Mouse (Mus musculus) activated CD4-positive, CD25-positive, alpha-beta regulatory T cell, adult 4 months (primary cell): ENCODE measurements at regions not wholly inside any gene's neighbourhood (a gene's known extent, or its start where the extent isn't known, plus 50 kb on each side); places are given as distances from the start of the nearest gene placed in this dataset.

ENCODE experiments used
- ATAC-seq: one replicate; pipeline ENCODE4 v1.8.0; 2017

DNA sequence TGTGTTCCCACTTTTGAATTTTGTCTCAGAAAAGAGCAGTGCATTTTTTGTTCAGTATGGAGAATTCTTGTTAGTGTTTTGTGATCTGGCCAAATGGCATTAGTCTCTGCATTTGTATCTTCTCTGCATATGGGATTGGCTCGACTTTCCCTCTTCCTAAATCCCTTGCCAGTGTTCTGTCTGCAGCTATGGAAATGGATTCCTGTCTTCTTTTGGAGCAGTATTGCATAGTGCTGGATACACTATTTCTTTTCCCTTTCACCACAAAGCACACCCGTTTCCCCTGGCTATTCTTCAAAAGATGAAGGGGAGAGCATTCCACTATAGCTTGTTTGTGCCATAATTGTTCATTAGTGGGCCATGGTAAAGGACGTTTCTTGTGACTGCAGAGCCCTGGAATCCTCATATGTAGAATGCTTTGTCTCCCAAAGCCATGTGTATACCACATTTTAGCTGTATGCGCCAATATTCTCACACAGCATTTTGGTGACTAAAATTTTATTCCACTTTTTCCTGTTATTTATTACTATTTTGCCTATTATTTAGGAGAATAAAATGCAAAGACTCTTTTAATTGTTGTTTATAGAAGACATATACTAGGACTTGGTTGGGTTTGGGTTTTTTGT lies 197.8 kb downstream of the Hs3st1 start:
- ATAC-seq, result no peak

DNA sequence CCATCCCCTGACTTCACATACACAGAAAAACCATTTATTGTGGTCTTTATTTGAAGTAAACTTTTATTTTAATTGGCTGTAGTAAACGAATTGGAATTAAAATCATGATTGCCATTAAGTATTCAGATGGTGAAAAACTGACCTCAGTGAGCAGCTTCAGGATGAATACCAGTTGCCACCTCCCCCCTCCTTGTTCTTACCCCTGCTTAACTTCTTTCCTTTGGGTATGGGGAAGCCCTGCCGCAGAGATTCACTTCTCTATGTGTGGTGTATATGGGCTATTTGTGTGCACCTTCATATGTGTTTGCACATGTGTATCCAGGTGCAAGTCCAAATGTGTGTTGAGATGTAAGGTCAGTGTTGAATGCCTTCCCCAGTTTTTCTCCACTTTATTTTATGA lies 218.2 kb downstream of the Hs3st1 start:
- no peak for ATAC-seq

DNA sequence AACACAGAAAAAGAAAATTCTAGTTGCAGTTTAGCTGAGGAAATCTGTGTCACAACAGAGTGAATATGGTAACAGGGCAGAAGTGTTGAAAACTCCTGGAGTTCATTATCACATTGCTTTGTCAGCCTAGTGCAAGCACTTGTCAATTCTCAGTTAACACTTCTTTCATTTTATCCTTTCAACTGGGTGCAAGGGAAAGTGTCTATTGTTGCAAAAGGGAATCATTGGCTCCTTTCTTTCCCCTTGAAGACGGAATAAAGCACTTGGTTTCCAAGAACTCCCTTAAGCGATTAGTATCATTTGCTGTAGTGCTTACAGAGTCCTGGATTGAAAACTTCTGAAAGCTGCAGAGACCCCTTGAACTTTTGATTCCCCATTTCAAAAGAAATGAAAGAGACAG lies 218.9 kb downstream of the Hs3st1 start:
- no peak for ATAC-seq

DNA sequence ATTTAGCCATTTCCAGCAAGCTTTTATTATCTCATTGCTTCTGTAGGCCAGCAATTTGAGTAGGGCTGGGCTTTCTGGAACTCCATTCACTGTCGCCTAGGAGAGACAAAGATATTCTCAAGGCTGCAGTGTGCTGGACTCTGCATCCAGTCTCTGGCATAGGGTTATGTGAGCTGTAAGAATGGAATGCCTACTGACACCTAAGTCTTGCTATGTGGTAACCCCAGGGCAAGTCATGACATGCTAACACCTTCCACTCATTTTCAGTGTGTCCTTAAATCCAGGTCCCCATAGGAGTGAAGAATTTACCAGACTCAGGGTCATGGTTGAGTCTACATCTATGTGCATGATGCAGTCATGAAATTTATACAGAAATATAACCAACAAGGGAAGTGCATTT lies 245.0 kb downstream of the Hs3st1 start:
- no peak for ATAC-seq

DNA sequence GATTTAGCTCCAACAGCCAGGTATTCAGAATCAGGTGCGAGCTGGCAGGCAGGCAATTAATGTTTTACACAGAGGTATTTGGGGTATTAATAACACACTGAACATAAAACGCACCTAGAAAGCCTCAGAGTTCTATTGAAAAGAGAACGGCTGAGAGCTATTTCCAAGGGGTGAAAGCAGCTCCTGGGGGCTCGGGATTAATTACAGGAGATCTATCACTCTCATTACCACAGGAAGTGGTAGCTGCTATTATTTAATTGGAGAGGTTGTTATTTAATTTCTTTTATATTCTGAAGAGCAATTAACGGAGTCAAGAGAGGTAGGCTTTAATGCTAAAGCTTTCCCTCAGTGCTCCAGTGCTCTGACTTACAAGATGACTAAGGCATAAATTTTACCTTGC lies 272.5 kb downstream of the Hs3st1 start:
- no peak for ATAC-seq

DNA sequence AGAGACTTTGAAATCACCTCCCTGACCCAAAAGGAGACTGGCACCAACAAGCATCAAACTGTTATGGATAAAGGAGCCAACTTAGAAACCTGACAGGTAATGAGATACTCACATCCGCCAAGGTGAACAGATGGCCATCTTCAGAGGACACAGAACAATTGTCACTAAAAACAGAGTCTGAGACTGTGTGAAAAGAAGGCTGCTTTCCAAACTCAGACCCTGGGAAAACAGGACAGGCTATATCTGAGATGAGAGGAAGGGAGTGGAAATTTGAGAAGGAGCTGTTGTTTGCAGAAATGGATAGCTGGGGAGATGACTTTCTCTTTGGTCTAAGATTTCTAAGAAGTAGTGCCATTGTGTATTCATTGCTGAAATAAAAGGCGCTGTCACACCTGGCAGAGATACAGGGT lies 297.2 kb downstream of the Hs3st1 start:
- no peak for ATAC-seq

DNA sequence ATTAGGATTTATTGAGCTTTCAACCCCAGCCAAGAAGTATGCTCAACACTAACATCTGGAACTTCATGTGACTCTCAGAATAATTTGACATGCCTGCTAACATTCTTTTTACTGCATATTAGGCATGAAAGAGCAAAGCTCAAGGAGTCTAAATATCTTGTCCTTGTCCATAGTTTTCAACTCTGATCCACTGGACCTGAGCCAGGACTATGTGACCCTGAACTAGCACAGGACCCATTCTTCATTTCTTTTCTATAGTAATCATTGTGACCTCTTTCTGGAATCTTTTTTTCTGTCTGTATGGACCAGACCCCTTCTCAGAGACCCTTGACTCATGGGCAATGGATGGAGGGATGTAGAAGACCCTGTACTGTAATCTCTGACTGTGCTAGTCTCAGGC lies 301.6 kb downstream of the Hs3st1 start:
- ATAC-seq, result no peak

DNA sequence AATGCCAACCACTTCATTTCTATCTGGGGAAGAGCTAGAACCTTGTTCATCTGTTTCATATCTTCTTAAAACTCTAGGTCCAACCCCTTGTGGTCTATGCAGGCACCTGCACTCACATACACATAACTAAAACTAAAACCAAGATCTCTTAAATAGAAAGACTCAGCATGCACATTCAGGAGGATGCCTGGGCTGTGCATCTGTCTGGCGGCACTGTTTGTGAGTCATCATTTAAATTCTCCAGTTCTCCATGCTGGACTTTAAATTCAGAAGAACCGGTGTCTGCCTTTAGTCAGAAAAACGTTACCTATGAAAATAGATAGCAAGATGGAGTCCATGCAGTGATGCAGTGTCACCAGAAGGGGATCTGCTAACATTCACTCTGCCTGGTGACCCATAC lies 314.5 kb downstream of the Hs3st1 start:
- no peak for ATAC-seq

DNA sequence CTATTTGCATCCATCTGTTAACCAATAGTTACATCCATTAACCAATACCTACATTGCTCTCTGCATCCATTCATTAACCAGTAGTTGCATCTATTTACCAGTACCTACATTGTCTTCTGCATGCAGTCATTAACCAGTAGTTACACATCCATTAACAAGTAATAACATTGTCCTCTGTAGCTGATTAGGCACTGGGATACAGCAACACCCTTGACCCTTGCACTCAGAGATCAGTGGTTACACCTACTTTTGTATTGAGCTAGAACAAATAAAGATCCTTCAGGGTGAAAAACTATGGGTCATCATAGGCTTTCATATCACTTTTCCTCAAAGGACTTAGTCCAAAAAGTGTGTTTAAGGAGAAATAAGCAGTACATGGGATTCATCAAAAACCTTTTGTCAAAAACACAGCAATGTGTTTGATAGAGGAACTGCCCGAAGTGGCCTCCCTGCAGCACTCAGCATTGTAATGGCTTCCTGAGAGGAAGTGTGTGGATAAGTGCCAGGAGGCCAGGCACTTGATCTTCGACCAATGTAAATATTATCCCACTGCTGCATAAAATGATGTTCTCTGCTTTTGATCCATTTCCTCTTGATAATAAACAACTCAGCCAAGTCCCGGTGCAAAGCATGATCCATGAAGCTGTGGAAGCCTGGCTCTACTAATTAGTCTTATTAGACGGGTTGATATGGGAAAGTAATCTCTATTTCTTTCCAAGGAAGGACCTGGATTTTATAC lies 317.6 kb downstream of the Hs3st1 start:
- no peak for ATAC-seq

DNA sequence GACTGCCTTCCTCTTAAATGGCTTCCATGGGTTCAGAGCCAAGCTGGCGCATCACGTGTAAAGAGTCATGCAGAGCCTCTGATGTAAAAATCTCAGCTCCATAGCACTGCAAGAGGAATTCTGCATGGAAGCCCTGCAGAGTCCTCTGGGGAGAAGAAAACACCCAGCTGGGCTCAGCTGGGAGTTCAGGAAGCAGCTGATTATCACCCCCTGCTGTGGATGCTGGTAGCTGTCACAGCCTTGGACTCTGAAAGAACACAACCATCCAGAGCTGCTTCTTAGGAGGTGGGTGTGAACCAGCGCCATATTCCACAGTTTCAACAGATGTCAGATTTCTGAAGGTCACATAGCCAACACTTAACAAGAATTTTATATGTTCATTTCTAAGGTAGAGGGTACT lies 329.2 kb downstream of the Hs3st1 start:
- no peak for ATAC-seq

DNA sequence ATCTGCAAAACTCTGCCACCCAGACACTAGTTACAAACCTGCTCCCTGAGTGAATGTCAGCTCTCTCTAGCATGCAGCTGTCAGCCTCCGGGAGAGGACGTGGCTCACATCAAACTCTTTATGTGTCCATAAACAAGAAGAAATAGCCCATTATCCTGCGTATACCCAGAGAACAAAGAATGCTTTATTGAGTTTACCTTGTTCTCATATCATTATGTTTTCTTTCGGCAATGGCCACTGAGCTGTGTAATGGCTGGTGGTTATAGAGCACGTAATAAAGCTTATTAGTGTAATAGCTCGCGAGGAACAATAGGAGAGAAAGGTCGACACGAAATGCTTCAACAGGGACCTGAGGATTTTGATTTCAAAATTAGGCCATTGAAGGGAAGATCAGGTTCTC lies 331.6 kb downstream of the Hs3st1 start:
- no peak for ATAC-seq

DNA sequence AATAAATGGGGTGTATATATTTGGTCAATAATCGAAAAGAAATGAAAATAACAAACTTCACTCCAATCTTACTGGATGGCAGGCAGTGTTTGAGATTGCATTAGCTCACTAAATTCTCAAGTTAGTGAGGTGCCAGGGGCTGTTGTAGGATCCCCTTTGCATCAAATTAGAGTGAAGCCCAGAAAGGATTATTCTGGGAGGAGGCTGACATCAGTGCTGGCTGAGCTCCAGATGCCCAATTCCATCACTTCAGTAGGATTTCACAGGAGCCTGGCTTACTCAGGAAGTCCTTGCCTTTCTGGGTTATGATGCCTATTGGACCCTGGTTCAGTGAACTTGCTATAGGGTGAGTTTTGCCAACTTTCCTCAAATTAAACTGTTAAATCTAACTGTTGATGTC lies 336.5 kb downstream of the Hs3st1 start:
- ATAC-seq, result no peak

DNA sequence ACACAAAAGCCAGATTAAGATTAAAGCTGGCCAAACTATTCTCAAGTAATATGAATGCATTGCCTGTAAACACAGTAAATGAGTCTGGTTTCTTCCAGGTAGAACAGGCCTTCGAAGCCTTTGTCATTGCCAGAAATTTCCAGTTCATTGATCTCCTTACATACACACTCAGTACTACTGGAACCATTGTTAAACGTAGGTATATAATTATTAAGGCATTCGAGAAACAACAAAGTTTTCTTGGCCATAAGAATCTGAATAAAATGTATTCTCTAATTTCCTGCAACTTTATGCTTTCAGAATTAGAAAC lies 337.5 kb downstream of the Hs3st1 start:
- ATAC-seq, result no peak

DNA sequence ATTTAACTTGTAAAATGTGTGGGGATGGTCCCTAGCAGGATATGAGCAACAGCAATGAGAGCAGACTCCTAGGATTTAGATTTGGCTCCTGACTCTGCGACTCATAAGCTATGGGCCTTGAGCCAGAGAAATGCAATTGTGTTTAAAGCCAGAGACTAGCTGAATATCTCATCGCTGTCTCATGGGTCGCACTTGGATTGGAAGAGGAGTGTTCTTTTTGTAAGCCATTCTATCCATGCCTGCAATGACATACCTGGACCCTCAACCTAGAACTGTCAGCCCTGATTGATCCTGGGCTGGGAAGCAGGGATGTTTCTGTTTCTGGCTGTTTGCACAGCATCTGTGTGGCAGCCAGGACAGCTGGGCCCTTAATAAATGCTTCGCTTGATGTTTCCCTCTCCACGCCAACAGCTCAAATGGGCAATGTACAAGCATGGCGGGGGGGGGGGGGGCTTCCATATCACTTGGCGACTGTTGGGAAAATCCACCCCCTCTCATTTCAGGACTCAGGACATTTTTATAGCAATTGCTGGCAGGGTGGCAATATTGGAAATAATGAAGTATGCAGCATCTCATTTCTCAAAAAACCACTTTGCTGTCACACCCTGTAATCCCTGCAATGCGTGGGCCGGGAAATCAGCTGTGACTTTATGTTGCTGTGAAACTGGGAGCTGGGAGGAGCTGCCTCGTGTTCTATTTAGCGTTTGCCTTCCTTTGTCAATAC lies 338.0 kb downstream of the Hs3st1 start:
- ATAC-seq, result no peak

DNA sequence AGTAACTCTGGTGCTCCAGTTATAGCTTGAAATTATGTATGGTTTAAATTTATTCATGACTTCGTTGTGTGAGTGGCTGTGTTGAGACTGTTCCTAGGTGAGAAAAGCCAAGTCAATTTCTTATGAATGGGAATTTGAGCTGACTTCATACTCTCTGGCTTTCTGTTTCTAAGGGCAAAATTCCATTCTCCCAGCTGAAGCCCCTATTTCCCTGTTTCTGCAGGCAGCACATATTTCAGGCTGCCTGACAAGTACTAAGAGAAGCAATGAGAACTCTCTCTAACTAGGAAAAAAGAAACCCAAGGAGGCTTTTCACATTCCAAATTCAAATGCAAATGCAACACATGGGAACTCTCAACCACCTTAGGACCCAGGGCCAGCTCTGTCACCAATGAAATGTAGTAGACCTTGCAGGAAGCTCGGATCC lies 338.7 kb downstream of the Hs3st1 start:
- no peak for ATAC-seq

DNA sequence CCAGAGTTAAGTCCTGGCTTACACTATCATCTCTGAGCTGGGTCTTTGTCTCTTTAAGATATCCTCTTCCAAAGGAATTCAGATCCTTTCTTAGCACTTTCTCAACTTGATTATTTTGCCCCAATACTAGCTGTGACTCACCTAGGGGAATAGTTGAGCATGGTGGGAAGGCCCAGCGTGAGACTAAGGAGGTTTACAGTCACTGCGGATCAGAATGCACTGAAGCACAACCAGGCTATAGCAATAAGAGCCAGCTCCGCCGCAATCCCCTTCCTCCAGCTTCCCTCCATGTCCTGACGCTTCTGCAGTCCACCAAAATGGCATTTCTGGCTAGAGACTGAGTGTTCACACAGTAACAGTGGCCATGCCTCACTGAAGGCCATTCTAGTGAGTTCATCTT lies 342.5 kb downstream of the Hs3st1 start:
- ATAC-seq, result no peak

DNA sequence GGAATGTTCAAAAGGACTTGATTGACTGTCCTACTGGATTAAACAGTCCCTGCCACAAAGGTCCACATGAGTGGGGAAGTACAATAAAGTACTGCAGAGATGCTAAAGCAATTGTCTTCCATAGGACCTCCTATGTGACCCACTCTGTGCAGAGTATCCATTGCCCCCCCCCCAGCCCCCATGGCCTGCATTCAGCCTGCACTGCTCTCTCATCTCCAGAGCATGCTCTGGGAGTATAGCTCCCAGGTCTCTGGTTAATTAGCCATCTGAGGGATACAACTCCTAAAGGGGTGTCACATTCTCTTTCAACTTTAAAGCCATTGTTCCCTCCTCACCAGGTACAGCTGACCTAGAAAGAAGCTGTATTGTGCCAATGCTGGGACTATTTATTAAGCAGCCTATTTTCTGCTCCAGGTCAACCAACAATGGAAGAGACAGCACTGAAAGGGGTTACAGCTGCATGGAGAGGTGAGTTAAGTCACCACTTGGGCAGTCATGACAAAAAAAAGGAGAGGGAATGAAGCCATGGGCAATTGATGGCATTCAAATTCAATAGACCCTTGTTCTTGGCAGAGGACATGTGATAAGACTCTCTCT lies 364.8 kb downstream of the Hs3st1 start:
- ATAC-seq, result no peak

DNA sequence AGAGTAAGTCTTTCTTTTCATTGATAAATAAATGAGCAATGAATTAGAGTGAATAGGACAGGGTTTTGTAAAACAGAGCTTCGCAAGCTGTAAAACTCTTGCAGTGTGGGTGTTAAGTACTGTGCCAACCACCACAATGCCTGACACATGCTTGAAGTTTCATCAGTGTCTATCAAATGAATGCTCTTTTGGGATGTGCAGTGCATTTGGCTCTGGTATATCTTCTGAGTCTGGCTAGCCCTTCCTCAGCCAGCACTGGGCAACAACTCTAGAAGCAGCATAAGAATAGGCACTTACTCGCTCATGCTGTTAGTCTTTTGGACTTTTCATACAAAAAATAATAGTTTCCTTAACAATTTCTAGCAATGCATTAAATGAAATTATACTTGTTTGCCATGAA lies 370.9 kb downstream of the Hs3st1 start:
- ATAC-seq, result no peak

DNA sequence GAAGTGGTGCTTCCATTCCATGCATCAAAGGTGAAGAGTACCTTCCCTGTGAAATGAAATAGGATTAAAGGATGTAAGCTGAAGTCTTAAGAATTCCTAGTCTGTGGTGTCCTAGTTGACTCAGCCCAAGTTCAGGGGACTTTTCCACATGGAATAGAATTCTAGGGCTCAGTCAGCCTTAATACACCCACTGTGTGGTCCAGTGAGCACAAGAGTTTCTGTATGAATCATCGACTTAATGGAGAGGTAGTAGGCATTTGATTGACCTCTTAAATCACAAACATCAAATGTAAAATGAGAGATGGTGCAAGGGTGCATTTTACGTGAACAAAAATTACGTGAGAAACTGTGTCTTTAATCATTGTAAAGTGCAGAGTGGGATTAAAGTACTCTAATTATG lies 381.1 kb downstream of the Hs3st1 start:
- no peak for ATAC-seq

DNA sequence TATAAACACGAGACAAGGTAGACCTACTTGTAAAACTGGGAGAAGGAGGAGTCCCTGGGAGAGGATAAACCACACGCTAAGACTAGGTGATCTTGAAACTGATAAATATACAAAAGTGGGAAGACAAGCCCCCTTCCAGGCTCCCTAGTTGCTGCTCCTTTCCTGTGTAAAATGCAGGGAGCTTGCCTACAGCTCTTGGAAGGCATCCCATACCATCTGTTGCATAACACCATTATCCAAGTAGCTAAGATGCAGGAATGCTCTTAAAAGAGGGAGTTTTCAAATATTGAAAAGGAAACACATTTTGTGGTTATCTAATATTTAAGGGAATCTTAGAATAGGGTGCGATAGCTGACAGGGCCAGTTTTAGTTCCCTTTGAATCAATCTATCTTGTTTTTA lies 406.6 kb downstream of the Hs3st1 start:
- ATAC-seq, result no peak

DNA sequence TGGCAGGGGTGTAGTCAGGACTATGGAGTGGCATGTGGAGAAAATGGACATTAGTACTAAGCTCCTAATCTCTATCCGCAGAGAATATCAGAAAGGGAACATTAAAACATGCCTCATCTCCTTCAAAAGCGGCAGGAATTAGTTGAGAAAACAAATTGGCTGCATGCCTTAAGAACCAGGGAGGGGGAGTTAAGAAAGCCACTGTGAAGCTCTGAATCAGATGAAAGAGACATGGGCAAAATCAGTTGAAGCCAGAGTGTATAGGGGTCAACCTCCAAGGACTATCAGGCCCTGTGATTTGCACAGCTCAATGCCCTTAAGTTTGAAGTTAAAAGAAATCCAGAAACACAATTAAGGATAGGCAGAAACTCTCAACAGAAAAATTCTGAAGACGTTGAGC lies 408.3 kb downstream of the Hs3st1 start:
- ATAC-seq, result no peak

DNA sequence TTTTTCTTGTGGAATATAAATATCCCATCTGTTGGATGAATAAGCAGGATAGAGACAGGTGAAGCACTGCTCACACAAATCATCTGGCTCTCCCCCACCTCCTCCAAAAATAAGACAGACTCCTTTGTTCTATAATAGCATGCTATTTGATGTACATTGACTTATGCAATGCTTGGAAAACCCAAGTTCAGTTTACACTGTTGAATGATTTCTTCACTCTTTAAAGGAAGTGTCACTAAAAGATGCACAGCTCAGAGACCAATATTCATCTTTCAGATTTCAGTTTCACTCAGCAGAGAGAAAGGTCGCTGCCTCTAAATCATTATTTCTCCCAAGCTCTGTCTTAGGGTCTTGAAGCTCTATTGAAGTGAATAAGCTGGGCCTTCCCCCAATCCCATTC lies 417.4 kb downstream of the Hs3st1 start:
- ATAC-seq, result no peak

DNA sequence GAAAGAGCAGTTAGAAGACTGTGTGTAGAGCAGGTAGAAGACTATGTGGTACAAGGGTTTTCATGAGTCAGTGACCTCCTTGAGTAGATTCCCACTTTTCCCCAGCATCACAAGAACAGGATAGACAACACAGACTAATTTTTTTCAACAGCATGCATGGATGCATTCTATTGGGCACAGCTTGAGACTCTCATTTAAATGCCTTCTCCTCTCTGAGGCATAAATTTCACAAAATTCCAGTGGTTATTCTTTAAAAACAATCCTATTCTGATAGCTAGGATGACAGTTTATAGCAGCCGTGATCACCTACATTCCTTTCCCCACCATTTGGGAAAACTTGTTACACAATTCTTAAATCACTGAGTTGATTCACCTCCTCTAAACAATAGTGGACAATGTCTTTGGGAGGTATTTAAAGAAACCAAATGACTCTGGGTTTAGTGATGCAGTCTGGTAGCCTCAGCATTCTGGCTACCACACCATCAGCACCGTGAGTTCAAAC lies 418.7 kb downstream of the Hs3st1 start:
- ATAC-seq, result no peak

DNA sequence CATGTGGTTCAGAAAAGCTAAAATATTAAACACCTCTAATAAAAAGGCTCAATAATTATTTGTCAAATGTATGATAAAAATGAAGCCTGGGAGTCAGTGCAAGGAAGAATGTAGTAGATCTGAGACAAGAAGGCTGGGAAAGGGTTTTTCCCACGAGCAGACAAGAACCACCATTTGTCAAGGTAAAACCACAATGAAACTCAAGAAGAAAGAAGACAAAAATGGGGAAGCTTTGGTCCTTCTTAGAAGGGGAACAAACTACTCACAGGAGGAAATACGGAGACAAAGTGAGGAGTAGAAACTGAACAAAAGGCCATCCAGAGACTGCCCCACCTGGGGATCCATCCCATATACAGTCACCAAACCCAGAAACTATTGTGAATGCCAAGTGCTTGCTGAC lies 420.0 kb downstream of the Hs3st1 start:
- ATAC-seq, result no peak
